Mouse (Mus musculus) thymus, adult 2 months (tissue): Measurements from ENCODE around the gene Mtor.

ENCODE experiments used
- CTCF ChIP-seq: fragments of 200-500 bp; IDR thresholded peaks from 2 replicates; pipeline ENCODE4 v1.5.1; 2012; ENCODE audit warnings: mild to moderate bottlenecking, control low read depth, low read length, moderate library complexity, borderline replicate concordance; ENCODE audit not compliant: control insufficient read depth, poor library complexity, insufficient read depth; ENCODE audit errors: extremely low read depth
- POLR2A ChIP-seq: fragments of 200-500 bp; IDR thresholded peaks from 2 replicates; pipeline ENCODE4 v1.6.1; 2012; ENCODE audit warnings: mild to moderate bottlenecking, low read length, control low read depth, moderate library complexity; ENCODE audit not compliant: control insufficient read depth, poor library complexity, insufficient read depth; ENCODE audit errors: extremely low read depth

DNA sequence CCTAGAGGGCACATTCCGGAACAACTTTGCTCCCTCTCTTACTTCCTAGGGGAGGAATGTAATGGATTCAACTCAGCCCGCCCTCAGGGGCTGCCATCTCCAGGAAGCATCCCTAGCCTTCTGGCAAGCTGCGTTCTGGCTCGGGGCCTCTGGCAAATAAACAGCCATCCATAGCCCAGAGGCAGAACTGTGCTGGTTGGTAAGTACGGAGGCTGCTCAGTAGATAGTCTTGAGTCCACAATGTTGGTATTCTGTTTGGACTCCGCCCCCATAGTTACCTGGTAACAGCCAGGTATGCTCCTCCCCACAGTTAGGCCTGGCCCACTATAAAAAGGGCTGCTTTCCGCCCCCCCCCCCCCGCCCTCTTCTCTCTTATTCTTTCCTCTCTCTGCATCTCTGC is 141.2 kb downstream of the Mtor start:
- no peak for TF ChIP-seq CTCF
- no peak for TF ChIP-seq POLR2A
